ENCODE assay signal across 11 mouse cellular contexts in the genomic region with DNA sequence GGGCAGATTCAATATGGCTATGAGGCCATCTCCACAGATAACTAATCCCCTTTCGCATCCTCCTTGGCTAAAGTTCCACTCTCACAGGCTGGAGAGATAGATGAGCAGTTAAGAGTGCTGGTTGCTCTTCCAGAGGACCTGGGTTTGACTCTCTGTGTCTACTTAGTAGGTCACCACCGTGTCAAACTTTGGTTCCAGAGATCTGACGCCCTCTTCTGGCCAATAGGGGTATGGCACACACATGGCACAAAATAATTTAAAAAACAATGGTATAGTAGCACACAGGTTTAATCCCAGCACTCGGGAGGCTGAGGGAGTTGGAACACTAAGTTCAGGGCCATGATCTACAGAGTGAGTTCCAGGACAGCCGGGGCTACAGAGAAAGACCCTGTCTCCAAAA. TPM values are rescaled to one million over a fixed set of nuclear protein-coding genes. Genes with fewer than 3 reads are reported as not detected.
A peak's percentile ranks its signal among the peaks of the same experiment; 100 is the strongest.
DNase-seq lines count a peak whose midpoint lies in the region; ATAC-seq and TF ChIP-seq lines count a peak whose summit lies in the region.
"Had no signal": no experiment of that assay in that cellular context is flagged by ENCODE, and none has a peak within 500 bp of the region (broad histone marks: within the 10 kb centered on the region; RNA-seq: fewer than 3 reads in every experiment).

No protein-coding gene starts in this region.

- TF ChIP-seq POLR2A in cerebellum, adult 2 months (IDR thresholded peaks at IDR 0.05; ENCODE audit: borderline replicate concordance, insufficient read depth, low read length) = no peak
- no peak for TF ChIP-seq POLR2A in cortical plate, adult 2 months (IDR thresholded peaks at IDR 0.05; ENCODE audit: extremely low read depth, insufficient read depth, low read length)

- ATAC-seq in liver, embryonic 13.5 days (ENCODE audit: low read depth) = no peak
- ATAC-seq in liver, embryonic 11.5 days (replicated peaks; ENCODE audit: low FRiP score) = no peak
- no peak for ATAC-seq in inflammation-experienced regulatory T-cells, adult 6 months

- peak; percentile 28; the same call in 1 of the 2 replicates for TF ChIP-seq CTCF in cerebellum, adult 2 months (IDR thresholded peaks at IDR 0.05; ENCODE audit: borderline replicate concordance, insufficient read depth, low read depth, low read length)
- TF ChIP-seq CTCF in E14TG2a.4 (conservative IDR thresholded peaks at IDR 0.05; ENCODE audit: low read length) = peak; percentile 94
- 0 out of 2 replicates have a peak, but pooled peaks have one; percentile 26 for TF ChIP-seq CTCF in cortical plate, adult 2 months (IDR thresholded peaks at IDR 0.05; ENCODE audit: extremely low read depth, insufficient read depth, low read length)

- no peak overlapping the region for H3K27ac ChIP-seq in cerebellum, adult 2 months (ENCODE audit: insufficient read depth, low read length)
- peak overlapping the region; percentile 34; the same call in 1 of the 2 replicates for H3K27ac ChIP-seq in liver, embryonic 13.5 days
- H3K27ac ChIP-seq in liver, embryonic 11.5 days (ENCODE audit: low read depth, low read length) = no peak overlapping the region
- H3K27ac ChIP-seq in cortical plate, adult 2 months (ENCODE audit: insufficient read depth, low read length) = no peak overlapping the region
- H3K27ac ChIP-seq: kidney, embryonic 15.5 days had no signal

- no peak overlapping the region for H3K4me2 ChIP-seq in liver, embryonic 13.5 days
- H3K4me2 ChIP-seq in liver, embryonic 11.5 days = no peak overlapping the region
- H3K4me2 ChIP-seq: kidney, embryonic 15.5 days had no signal

- peaks cover 16% of the 10 kb centered on the region for H3K4me1 ChIP-seq in cerebellum, adult 2 months (ENCODE audit: control insufficient read depth, insufficient read depth, low read length)
- H3K4me1 ChIP-seq in liver, embryonic 13.5 days (replicated peaks) = peaks cover 13% of the 10 kb centered on the region
- H3K4me1 ChIP-seq in liver, embryonic 11.5 days (replicated peaks; ENCODE audit: control insufficient read depth, insufficient read depth, low read length) = no peaks in the 10 kb centered on the region; the same call in none of the 2 replicates
- peaks cover 23% of the 10 kb centered on the region for H3K4me1 ChIP-seq in E14TG2a.4 (replicated peaks; ENCODE audit: low read depth, low read length)
- H3K4me1 ChIP-seq in cortical plate, adult 2 months (ENCODE audit: control insufficient read depth, insufficient read depth, low read length) = peaks cover 3% of the 10 kb centered on the region; the same call in 1 of the 2 replicates
- H3K4me1 ChIP-seq: kidney, embryonic 15.5 days had no signal

- no peaks in the 10 kb centered on the region for H3K27me3 ChIP-seq in cerebellum, adult 2 months (ENCODE audit: control insufficient read depth, insufficient read depth, low read length)
- no peaks in the 10 kb centered on the region for H3K27me3 ChIP-seq in liver, embryonic 13.5 days
- H3K27me3 ChIP-seq in liver, embryonic 11.5 days (replicated peaks; ENCODE audit: control insufficient read depth, insufficient read depth, low read length) = no peaks in the 10 kb centered on the region
- H3K27me3 ChIP-seq in E14TG2a.4 (ENCODE audit: insufficient read depth, low read length) = peaks cover 13% of the 10 kb centered on the region
- H3K27me3 ChIP-seq: kidney, embryonic 15.5 days; megakaryocyte, embryonic 14.5 days had no signal

- 74% methylated on average over 5 of the region's 5 CpGs for WGBS in cerebellum, adult 2 months
- 69% methylated on average over 5 of the region's 5 CpGs for WGBS in liver, embryonic 13.5 days (ENCODE audit: insufficient replicate concordance)
- 72% methylated on average over 5 of the region's 5 CpGs for WGBS in liver, embryonic 11.5 days

- no peak for DNase-seq in cerebellum, adult 2 months
- DNase-seq in cerebellum, postnatal 14 days = no peak
- no peak for DNase-seq in liver, embryonic 13.5 days
- no peak for DNase-seq in liver, embryonic 11.5 days (ENCODE audit: low spot score)
- no peak for DNase-seq in cerebellum, postnatal 10 days
- DNase-seq: right cerebral cortex, postnatal 25 days had no signal

- H3K36me3 ChIP-seq in liver, embryonic 13.5 days = peaks cover 82% of the 10 kb centered on the region
- H3K36me3 ChIP-seq in liver, embryonic 11.5 days (ENCODE audit: control insufficient read depth, insufficient read depth, low read length) = peaks cover 34% of the 10 kb centered on the region
- H3K36me3 ChIP-seq in E14TG2a.4 (ENCODE audit: insufficient read depth, low read length) = peaks cover 18% of the 10 kb centered on the region

- H3K9me3 ChIP-seq in liver, embryonic 13.5 days (replicated peaks) = no peaks in the 10 kb centered on the region
- no peaks in the 10 kb centered on the region for H3K9me3 ChIP-seq in liver, embryonic 11.5 days (ENCODE audit: control insufficient read depth, low read length)
- H3K9me3 ChIP-seq in E14TG2a.4 (ENCODE audit: low read length) = no peaks in the 10 kb centered on the region
- H3K9me3 ChIP-seq: kidney, embryonic 15.5 days; megakaryocyte, embryonic 14.5 days had no signal

- H3K4me3 ChIP-seq in cerebellum, adult 2 months (replicated peaks; ENCODE audit: insufficient read depth, low read depth, low read length) = no peak overlapping the region
- H3K4me3 ChIP-seq in liver, embryonic 13.5 days (replicated peaks) = no peak overlapping the region
- H3K4me3 ChIP-seq in liver, embryonic 11.5 days (ENCODE audit: low read depth, low read length) = no peak overlapping the region
- H3K4me3 ChIP-seq in E14TG2a.4 (replicated peaks; ENCODE audit: low read length) = no peak overlapping the region
- H3K4me3 ChIP-seq in cortical plate, adult 2 months (ENCODE audit: insufficient read depth, low read length) = no peak overlapping the region
- H3K4me3 ChIP-seq: kidney, embryonic 15.5 days; megakaryocyte, embryonic 14.5 days had no signal

- H3K9ac ChIP-seq in liver, embryonic 13.5 days = no peak overlapping the region
- H3K9ac ChIP-seq in liver, embryonic 11.5 days (ENCODE audit: low read depth, low read length) = no peak overlapping the region
- H3K9ac ChIP-seq: kidney, embryonic 15.5 days had no signal

RNA-seq across cellular contexts. Expression of a gene that starts 15.9 kb away (rescaled TPM):
- 129 and 133 TPM in 2 replicates for polyA plus RNA-seq in cerebellum, adult 2 months (2012; rRNA removed)
- polyA plus RNA-seq in liver, embryonic 13.5 days (2015; fragmentation: Nextera tagmentation; extraction: Ambion mirVana) = 89.5 and 101 TPM in 2 replicates
- polyA plus RNA-seq in liver, embryonic 11.5 days (2014; fragmentation: Nextera tagmentation; extraction: Ambion mirVana) = 55.0 and 62.1 TPM in 2 replicates
- polyA plus RNA-seq in cortical plate, adult 2 months (2012; rRNA removed) = 140 and 155 TPM in 2 replicates
- polyA plus RNA-seq in inflammation-experienced regulatory T-cells, adult 6 months (2017; shearing (Covaris generic)) = 10 to 100 TPM; 30.1 to 34.1 (median 30.8) TPM

RNA-seq across cellular contexts. Expression of a gene that starts 26.5 kb away (rescaled TPM):
- 35.0 and 36.5 TPM in 2 replicates for polyA plus RNA-seq in cerebellum, adult 2 months (2012; rRNA removed)
- 1.2 and 1.8 TPM in 2 replicates for polyA plus RNA-seq in liver, embryonic 13.5 days (2015; fragmentation: Nextera tagmentation; extraction: Ambion mirVana)
- 4.1 and 4.5 TPM in 2 replicates for polyA plus RNA-seq in liver, embryonic 11.5 days (2014; fragmentation: Nextera tagmentation; extraction: Ambion mirVana)
- 40.2 and 45.9 TPM in 2 replicates for polyA plus RNA-seq in cortical plate, adult 2 months (2012; rRNA removed)
- not detected for polyA plus RNA-seq in inflammation-experienced regulatory T-cells, adult 6 months (2017; shearing (Covaris generic))

RNA-seq across cellular contexts. Expression of a gene that starts 50.0 kb away (rescaled TPM):
- polyA plus RNA-seq in cerebellum, adult 2 months (2012; rRNA removed) = 38.3 and 40.9 TPM in 2 replicates
- 8.0 and 8.3 TPM in 2 replicates for polyA plus RNA-seq in liver, embryonic 13.5 days (2015; fragmentation: Nextera tagmentation; extraction: Ambion mirVana)
- polyA plus RNA-seq in liver, embryonic 11.5 days (2014; fragmentation: Nextera tagmentation; extraction: Ambion mirVana) = 28.1 and 33.5 TPM in 2 replicates
- polyA plus RNA-seq in cortical plate, adult 2 months (2012; rRNA removed) = 64.7 and 73.9 TPM in 2 replicates
- 10 to 100 TPM; 47.2 to 80.6 (median 77.9) TPM for polyA plus RNA-seq in inflammation-experienced regulatory T-cells, adult 6 months (2017; shearing (Covaris generic))

Comparison
In these comparisons a context has a peak if more than half of its experiments do, and no peak if none do; other contexts are left out.
1. CTCF ChIP-seq: peak in every context shown above with its lines; median percentile 94 in E14TG2a.4; 28 in cerebellum, adult 2 months; 26 in cortical plate, adult 2 months.